Mouse (Mus musculus) frontal cortex, postnatal 14 days (tissue): Measurements from ENCODE around the gene Ilf2.

ENCODE experiments used
- DNase-seq, 2 experiments: peaks; one replicate each; pipeline ENCODE4 v3.0.0; 2022; ENCODE audit warnings: low spot score in 2 of 2

Ilf2 gene

DNA sequence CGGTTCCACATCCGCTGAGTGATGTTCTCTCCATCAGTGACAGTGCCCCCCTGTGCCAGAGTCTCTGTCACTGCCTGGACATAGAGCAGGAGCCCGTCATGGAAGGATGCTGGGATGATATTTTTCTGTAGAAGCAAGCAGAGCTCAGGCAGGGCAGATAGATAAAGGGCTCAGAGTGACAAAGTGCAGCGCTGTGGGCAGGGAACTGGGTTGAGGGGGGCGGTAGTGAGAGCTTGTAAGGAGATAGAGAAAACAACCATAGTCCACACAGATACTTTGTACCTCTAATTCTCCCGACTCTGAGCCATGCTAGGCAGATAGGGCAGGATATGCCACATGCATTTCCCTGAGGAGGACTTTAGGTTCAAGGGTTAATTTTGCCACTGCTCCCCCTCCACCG lies 13.3 kb upstream of the Ilf2 start:
- no peak for DNase-seq

DNA sequence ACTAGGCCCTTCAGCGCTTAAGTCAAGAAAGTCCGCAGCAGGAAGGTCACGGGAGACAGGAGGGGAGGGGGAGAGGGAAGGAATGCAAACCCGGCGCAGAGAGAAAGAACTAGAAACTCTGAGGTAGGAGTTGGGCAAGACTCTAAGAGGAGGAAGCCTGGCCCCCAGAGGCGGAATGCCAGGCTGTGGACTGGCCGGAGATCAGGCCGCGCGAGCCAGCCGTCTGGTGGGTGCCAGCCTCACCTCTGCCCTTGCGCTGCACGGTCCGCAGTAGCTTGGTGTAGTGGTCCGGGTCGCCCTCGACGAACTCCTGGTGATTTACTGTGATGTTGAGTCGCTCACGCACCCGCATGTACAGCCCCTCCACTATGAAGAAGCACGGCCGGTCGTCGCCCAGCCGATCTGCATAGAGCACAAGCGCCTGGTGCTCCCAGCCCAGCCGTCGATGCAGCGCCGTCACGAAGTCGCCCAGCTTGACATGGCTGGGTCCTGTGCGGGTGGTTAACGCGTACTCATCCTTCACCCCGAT lies 11.3 kb upstream of the Ilf2 start:
- no peak for DNase-seq

DNA sequence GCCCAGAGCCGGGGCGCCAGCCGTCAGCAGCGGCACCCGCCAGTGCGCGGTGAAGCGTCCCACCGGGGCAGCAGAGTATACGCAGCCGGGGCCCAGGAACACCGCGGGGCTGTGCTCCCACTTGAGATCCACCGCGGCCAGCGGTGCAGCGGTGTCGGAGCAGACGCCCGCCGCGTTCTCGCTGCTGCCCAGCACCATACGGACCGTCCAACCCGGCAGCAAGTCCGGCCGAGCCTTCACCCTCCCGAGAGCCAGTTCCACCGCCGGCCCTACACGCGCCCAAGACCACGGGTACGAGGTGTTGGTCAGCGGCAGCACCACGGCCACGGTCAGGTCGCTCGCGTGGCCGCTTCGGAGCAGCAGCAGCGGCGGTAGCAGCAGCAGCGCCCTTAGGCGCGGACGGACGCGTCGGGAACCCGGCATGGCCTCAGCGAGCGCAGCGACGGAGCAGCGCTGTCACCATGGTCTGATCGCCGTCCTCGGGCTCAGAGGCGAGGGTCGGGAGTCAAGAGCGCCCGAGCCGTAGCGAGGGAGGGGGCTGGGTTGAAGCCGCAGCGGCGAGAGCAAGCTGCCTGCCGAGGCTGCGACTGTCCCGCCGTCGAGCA lies 10.7 kb upstream of the Ilf2 start:
- no peak for DNase-seq

DNA sequence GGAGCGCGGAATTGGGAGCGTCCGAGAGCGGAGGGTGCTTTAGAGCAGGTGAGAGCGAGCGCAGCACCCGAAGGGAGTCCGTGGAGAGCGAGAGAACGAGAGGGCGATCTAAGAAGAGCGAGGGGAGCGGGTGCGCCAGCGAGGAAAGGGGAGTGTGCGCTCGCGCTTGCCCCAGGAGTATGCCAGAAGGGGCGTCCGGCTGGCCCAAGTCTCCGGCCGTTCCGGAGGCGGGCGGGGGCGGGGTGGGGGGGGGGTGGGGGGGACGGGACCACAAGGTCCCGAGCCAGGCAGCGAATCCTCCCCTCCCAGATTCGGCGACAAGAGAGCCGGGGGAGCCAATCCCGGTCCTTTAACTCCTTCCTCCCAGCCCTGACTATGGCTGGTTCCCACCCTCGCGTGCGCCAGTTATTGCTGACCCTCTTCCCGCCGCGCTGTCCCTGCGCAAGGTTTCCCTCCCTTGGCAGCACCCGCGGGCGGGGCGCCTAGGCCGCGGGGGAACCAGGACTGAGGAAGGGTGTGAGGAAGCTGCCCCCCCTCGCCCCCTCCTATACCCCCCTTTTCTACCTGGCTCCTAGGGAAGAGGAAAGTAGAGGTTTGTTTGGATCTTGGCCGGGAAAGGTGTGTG lies 10.1 kb upstream of the Ilf2 start, which contains the start of gene Npr1:
TSS of gene Npr1 (minus strand) at position 181 of the 625 bp plus-strand sequence.
- DNase-seq, result no peak

DNA sequence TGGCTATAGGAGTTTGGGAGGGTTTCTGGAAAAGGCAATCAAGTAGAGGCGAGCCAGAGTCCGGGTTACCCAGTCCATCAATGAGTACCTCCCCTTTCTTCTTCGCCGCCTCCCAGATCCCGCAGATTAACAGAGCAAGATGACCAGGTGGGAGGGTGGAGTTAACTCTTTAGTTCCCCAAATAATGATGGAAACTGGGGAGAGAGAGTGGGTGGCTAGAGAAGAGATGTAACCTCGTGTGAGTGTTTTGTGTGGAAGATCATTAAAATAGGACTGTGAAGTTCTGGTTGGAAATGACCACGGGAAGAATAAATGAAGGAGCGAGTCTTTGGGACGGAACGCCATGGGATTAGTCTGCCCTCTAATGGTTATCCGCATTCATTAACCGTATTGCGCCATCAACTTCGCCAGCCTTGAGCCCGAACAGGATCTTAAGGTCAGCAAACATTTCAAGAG lies 9.6 kb upstream of the Ilf2 start:
- peak in 1 of 2 experiments; percentile 45 for DNase-seq

DNA sequence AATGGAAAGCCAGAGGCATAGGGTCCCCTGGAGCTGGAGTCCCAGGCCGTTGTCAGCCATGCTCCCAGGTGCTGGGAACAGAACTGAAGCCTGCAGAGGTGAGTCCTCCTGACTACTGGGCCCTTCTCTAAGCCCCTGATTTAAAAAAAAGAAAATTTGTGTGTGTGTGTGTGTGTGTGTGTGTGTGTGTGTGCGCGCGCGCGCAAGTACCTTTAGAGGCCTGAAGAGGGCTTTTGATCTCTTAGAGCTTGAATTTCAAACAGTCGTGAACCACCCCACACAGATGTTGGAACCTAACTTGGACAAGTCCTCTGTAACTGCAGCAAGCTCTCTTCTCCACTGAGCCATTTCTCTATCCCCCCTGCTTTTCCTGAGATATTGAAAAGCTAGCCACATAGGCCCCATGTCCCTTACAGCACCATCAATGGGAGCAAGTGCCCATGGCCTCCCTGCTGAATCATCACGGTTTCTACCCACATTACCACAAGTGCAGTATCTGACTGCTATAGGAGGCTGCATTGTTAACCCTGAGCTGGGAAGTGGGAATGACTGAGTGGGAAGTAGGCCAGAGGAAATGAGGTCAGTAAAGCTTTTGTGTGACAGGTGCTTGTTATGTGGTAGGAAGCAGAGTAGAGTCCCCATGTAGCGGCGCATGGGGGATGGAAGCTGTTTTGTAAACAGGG lies 8.2 kb upstream of the Ilf2 start:
- no peak for DNase-seq

DNA sequence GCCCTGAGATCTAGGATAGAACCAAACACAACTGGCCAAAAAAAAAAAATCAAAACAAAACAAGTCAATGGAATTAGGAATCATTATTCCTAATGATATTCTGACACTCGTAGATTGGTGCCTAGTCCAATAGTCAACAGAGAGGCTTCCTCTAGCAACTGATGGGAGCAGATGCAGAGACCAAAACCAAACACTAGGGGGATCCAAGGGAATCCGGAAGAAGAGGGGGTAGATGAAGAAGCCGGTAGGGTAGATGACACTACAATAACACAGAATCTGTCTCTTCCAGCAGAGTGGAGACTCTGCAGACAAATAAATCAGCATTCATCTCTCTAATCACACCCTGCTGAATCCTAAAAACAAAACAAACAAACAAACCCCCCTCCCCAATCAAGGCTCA lies 3.7 kb upstream of the Ilf2 start:
- no peak for DNase-seq

DNA sequence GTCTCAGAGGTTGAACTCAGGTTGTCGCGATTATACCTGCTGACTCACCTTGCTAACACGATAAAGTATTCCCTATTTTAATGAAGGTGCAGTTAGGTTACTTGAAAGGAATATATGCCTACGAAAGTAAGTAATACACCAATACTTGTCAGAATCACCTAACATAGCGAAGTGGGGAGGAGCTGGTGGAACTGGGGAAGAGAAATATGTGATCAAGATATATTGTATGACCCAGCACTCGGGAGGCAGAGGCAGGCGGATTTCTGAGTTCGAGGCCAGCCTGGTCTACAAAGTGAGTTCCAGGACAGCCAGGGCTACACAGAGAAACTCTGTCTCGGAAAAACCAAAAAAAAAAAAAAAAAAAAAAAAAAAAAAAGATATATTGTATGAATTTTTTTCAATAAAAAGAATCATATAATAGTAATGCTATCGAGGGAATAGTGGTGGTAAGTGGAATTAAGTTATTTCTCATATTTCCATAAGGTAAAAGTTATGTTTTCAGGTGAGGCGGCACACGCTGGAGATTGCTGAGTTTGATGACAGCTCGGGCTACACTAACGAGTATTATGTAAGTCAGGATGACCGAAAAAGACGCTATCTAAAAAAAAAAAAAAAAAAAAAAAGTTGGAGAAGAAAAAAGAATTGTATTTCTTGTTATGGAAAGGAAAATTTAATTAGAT lies 635 bp upstream of the Ilf2 start:
- DNase-seq, result no peak

DNA sequence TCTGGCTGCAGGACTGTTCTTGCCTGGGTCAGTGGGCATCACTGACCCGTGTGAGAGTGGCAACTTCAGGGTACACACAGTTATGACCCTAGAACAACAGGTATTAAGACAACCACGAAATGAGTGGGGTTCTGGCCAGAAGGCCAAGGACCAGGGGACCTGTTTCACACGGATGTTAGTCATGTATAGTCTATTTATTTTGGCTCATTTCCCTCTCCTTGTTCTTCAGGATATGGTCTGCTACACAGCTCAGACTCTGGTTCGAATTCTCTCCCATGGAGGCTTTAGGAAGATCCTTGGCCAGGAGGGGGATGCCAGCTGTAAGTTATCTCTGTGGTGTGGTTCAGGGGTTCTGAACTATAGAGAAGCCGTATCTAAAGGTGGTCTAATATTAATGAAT lies 11.1 kb downstream of the Ilf2 start:
- no peak for DNase-seq

DNA sequence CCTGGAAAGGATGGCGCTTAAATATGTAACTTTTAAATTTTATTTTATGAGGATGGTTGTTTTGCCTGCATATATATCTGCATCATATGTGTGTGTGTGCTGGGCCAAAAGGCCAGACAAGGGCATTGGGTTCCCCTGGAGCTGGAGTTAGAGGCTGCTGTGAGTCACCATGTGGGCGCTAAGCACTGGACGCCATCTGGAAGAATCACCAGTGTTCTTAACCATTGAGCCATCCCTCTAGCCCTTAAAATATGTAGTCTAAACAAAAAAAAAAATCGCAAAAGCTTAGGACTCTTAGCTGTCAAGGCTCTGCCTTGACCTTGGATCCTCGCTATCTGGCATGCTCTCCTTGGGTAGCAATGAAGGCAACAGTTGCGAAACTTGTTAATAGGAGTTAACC lies 12.7 kb downstream of the Ilf2 start:
- DNase-seq, result no peak

DNA sequence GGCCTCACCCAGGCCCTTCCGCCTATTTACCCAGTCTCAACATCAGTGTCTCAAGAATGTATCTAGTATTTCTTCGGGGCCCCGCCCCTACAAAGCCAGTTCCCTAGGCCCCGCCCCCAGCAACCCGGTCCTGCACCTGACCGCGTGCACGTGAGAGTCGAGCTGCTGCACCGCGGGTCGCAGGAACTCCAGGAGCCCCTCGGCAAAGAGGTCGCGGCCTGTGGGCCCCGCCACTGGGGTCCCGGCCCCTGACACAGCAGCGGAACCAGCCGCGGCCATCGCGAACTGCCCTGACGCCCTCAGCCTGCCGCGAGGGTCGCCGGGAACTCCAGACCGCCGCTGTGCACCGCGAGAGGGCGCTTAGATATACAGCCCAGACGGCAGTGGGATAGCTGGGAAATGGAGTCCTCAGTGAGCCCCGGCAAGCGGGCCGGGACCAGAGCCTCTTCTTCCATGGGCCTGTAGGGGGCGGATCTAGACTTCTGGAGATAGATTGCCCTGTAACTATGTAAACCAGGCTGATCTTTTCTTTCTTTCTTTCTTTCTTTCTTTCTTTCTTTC lies 14.8 kb downstream of the Ilf2 start, which contains the start of gene Snapin:
TSS of gene Snapin (minus strand) at position 338 of the 561 bp plus-strand sequence.
- DNase-seq, result peak; percentile 89 to 94

DNA sequence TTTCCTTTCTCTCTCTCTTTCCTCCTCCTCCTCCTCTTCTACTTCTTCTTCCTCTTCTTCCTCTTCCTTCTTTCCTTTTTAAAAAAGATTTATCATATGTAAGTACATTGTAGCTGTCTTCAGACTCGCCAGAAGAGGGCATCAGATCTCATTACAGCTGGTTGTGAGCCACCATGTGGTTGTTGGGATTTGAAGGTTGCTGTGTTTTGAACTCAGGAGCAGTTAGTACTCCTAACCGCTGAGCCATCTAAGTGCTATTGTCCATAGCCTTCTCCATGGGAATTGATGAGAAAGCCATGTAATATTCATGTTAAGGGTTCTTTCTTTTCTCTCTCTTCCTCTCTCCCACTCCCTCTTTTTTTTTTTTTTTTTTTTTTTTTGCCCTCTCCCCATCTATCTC lies 15.4 kb downstream of the Ilf2 start:
- no peak for DNase-seq

DNA sequence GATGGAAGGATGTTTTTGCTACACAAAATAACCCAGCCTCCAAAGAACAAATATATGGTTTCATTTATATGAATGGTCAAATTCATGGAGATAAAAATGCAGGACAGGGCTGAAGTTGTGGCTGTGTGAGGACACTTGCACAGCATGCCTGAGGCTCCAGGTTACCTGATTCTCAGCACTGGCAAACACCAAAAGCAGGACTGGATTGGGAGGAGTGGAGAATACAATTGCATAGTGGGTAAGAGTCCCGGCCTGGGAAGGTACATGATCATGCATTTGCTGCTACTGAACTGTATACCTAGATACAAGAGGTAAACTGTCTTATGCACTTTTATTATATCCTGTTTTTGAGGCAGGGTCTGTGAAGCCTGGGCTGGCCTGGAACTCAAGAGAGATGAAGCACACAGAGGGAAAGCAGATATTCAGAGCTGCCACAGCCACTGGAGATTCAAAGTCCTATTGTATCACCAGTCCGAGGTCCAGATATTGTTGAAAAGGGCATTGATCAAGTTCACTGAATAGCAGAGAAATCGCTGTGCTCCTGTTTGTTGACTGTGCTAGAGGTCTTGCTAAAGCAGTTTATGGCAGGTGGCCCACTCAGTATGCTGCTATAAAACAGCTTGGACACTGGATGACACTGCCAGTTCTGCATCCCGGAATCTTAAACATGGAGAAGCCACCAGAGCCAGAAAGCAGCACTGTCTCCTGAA lies 18.1 kb downstream of the Ilf2 start:
- DNase-seq, result no peak

DNA sequence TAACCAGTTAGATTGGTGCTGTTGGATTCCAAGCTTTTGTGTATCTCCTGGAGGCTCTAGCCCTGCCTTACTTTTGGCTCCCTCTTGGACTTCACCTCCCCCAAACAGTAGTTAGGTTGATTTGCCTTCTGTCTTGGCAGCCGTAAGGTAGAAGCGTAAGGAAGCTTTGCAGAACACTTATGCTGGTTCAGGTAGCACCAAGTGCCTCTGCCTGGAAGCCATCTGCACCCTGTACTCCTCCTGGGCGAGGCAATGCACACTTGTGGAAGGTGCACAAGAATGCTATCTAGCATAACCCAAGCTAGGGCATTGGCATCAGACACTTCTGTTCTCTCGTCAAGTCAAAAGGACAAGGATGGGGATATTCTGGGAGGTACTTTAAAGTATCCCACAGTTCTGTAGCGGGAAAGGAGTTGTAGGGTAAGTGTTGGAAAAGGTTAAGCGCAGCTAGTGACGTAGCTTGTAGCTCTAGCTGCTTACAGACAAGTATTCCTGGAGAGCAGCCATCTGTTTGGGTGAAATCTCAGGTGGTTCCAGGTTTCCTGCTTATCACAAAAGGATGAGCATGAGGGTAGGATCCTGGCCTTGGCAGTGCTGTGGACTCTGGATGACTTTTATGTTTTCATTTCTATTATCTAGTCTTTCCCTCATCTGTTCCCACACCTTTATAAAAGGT lies 20.1 kb downstream of the Ilf2 start:
- DNase-seq, result no peak

DNA sequence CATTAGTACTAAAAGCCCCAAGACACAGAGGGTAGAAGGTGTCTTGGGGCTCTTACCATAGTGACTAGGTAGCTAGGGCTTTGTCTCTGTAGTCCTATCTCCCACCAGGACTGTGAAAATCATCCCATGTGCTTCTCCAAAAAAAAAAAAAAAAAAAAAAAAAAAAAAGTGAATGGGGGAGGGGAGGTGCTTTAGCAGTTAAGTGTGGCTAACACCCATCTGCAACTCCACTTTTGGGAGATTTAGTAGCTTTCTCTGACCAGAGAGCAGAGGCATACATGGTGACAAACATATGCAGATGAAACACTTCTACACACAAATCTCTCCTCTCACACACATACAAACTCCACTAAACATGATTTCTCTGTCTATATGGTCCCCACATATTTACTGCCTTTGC lies 21.7 kb downstream of the Ilf2 start:
- no peak for DNase-seq

DNA sequence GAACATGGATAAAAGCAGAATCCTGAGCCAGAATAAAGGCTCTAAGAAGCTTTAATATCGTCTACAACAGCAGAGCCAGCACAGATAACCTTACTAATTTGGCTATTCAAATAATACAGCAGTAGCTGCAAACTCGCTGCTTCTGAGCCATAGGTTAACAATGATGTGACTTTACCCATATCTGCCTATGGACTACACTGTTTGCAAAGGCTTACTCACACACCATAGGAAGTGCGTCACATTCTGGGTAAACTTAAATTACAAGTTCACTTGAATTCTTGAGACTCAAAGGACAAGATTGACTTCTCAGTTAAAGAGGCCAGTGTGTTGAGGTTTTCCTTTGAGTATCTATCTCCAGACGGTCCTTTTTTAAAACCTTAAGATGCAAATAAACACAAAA lies 27.5 kb downstream of the Ilf2 start:
- no peak for DNase-seq

DNA sequence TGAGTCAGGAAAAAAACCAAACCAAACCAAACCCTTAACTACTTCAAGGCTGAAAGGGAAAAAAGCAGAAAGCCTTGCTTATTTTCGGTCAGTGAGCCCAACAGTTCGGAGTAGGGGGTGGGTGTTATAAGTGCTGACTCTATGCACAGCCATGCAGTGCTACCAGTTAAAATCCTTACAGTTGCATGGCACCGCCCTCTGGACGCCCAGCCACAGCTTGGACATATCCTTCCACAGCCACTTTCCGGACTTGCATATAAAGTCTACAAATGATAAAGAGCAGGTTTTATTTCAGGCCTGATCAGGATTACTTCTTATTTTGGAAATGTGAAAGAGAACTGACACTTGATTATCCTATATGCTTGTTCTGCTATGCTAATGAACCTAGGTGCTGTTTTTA lies 29.3 kb downstream of the Ilf2 start:
- no peak for DNase-seq

DNA sequence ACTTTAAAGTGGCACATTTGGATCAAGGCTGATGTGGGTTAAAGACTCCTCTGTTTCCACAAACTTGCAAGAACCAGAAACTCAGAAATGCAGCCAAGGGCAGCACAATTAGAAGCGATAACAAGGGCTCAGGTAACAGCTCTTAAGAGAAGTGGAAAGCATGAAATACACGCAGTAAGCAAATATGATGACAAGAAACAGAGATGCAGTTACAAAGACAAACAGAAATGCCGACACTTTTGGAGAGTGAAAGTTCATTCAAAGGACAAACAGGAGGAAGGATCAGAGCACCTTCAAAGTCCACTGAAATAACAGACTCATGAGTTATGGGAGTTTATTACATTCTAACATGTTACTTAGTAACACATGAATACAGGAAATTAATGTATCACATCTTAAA lies 30.4 kb downstream of the Ilf2 start:
- DNase-seq, result no peak

DNA sequence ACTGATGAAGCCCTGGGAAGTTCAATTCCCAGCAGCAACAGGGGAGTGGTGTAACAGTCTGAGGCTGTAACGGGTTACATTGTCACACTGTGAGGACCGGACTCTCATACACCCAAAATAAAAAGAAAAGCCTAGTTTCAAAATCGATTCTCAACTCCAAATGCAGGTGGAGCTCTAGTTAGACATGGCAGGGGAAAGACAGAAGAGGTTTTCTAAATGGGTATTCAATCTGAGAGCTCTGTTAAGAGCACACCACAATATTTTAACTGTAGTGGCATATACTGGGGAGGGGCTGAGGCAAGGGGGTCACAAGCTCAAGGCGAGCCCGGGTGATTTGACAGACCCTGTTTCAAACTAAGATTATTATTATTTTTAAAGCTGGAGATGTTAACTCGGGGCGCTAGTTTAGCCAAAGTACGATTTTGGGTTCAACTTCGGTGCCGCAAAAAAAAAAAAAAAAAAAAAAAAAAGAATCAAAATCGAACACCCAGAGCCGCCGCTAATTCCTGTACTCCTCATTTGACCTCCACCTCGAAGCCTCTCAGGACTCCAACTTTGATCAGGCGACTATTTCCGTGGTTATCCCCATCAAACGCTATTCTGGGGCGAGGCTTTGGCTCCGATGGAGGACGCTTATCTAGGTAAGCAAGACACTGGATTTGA lies 32.5 kb downstream of the Ilf2 start:
- DNase-seq, result no peak
